Mouse (Mus musculus) cerebellum, adult 2 months (tissue): Measurements from ENCODE around the gene Caln1.

Experiments used
- CTCF ChIP-seq: fragments of 200-500 bp; IDR thresholded peaks from 2 replicates; pipeline ENCODE4 v1.5.1; 2011; ENCODE audit warnings: low read depth, mild to moderate bottlenecking, control low read depth, low read length, moderate library complexity, borderline replicate concordance; ENCODE audit not compliant: insufficient read depth
- POLR2A ChIP-seq: fragments of 200-500 bp; IDR thresholded peaks from 2 replicates; pipeline ENCODE4 v1.6.1; 2011; ENCODE audit warnings: low read length, control low read depth, borderline replicate concordance; ENCODE audit not compliant: insufficient read depth

DNA sequence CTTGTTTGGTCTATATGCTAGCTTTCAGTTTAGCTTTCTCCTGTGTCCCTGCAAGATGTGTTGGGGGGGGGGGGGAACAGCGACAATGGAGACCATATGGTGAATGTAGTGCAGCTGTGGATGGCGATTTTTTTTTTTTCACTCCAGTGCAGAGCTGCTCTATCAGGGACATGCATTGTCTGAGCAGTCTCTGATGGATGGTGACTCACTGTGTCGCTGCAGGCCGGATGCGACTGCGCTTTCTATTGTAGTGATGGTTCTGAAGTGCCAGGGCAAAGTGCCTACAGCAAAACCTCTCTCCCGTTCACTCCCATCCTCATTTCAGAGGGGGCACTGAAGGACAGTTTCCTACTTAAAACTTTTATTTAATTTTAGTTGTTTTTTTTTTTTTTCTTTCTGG, 250.8 kb downstream of the Caln1 start:
- no peak for TF ChIP-seq CTCF
- no peak for TF ChIP-seq POLR2A
